ENCODE assay signal across 7 mouse cellular contexts in genomic region chr6:148135769-148136382, GRCm38 (mm10).
DNase-seq lines count a peak whose midpoint lies in the region; ATAC-seq and TF ChIP-seq lines count a peak whose summit lies in the region.

No protein-coding gene starts in this region.

- no peaks in the 10 kb centered on the region for H3K27me3 ChIP-seq in limb, embryonic 13.5 days
- no peaks in the 10 kb centered on the region for H3K27me3 ChIP-seq in midbrain, postnatal 0 days (ENCODE audit: insufficient read depth, low read length)

- DNase-seq in adrenal gland, postnatal 10 days: peak; percentile 89
- peak; percentile 90 for DNase-seq in embryo, embryonic 10.5 days (ENCODE audit: low spot score)
- DNase-seq in kidney, adult 9 months: peak; percentile 85
- peak; percentile 87 for DNase-seq in midbrain, postnatal 0 days (ENCODE audit: low spot score)
- peak; percentile 11 to 28 for DNase-seq in spleen, postnatal 14 days (ENCODE audit: low spot score in 2 of 2)

- WGBS in limb, embryonic 13.5 days: 31% methylated on average over 9 of the region's 9 CpGs
- 29% methylated on average over 9 of the region's 9 CpGs for WGBS in midbrain, postnatal 0 days

- H3K4me1 ChIP-seq in limb, embryonic 13.5 days: no peaks in the 10 kb centered on the region
- no peaks in the 10 kb centered on the region for H3K4me1 ChIP-seq in midbrain, postnatal 0 days (ENCODE audit: insufficient read depth, low read length)

- peak; percentile 100 for ATAC-seq in granulocyte monocyte progenitor cell, adult 5-6 weeks (replicated peaks; ENCODE audit: poor library complexity, severe bottlenecking)
- ATAC-seq in limb, embryonic 13.5 days (ENCODE audit: low FRiP score, low read depth): peak; percentile 61; the same call in 1 of the 2 replicates
- peak; percentile 85 for ATAC-seq in midbrain, postnatal 0 days (ENCODE audit: low FRiP score)

- H3K4me3 ChIP-seq in limb, embryonic 13.5 days: no peak overlapping the region
- H3K4me3 ChIP-seq in midbrain, postnatal 0 days (ENCODE audit: low read depth, low read length): no peak overlapping the region

- peak; percentile 95 for TF ChIP-seq CTCF in midbrain, postnatal 0 days (IDR thresholded peaks at IDR 0.05)

- no peak overlapping the region for H3K9ac ChIP-seq in limb, embryonic 13.5 days
- no peak overlapping the region for H3K9ac ChIP-seq in midbrain, postnatal 0 days (replicated peaks; ENCODE audit: low read length, poor library complexity, severe bottlenecking)

- H3K36me3 ChIP-seq in limb, embryonic 13.5 days: no peaks in the 10 kb centered on the region
- no peaks in the 10 kb centered on the region for H3K36me3 ChIP-seq in midbrain, postnatal 0 days (ENCODE audit: insufficient read depth, low read length)

- no peak overlapping the region for H3K4me2 ChIP-seq in limb, embryonic 13.5 days (replicated peaks)
- H3K4me2 ChIP-seq in midbrain, postnatal 0 days (ENCODE audit: low read depth, low read length, poor library complexity, severe bottlenecking): no peak overlapping the region

- H3K27ac ChIP-seq in limb, embryonic 13.5 days: no peak overlapping the region
- no peak overlapping the region for H3K27ac ChIP-seq in midbrain, postnatal 0 days (ENCODE audit: low read depth, low read length)

- no peaks in the 10 kb centered on the region for H3K9me3 ChIP-seq in limb, embryonic 13.5 days
- no peaks in the 10 kb centered on the region for H3K9me3 ChIP-seq in midbrain, postnatal 0 days (ENCODE audit: low read length)

Comparison
In these comparisons a context has a peak if more than half of its experiments do, and no peak if none do; other contexts are left out.
1. DNase-seq: peak in every context shown above with its lines; median percentile 90 in embryo, embryonic 10.5 days; 89 in adrenal gland, postnatal 10 days; 87 in midbrain, postnatal 0 days; 85 in kidney, adult 9 months; 20 in spleen, postnatal 14 days.